Mouse (Mus musculus) lung, adult 2 months (tissue): Measurements from ENCODE around the gene Lipk.

Experiments used
- CTCF ChIP-seq: fragments of 200-500 bp; IDR thresholded peaks from 2 replicates; pipeline ENCODE4 v1.5.1; 2011; ENCODE audit warnings: mild to moderate bottlenecking, low read length, control low read depth; ENCODE audit not compliant: insufficient read depth
- POLR2A ChIP-seq: fragments of 200-500 bp; IDR thresholded peaks from 2 replicates; pipeline ENCODE4 v1.6.1; 2011; ENCODE audit warnings: low read depth, mild to moderate bottlenecking, control low read depth, low read length, borderline replicate concordance; ENCODE audit errors: extremely low read depth

DNA sequence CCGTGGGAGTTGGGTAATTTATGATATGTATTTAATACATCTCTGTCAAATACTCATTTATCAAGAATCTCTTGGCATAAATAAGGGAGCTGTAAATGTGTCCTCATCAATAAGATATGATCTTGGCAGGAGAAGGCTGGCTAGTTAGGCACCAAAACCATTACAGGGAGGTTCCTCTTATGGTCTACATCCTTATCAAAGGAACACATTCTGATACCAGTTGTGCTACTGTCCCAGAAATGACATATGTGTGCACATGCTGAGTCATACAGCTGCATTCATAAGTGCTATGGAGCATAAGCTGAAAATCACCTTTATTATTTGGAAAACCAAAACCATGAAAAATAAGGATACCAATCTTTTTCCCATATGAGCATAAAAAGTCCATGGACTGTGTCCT, 55.5 kb downstream of the Lipk start:
- TF ChIP-seq CTCF (no peak), POLR2A (no peak)
